Mouse (Mus musculus) embryo, embryonic 10.5 days (tissue): ENCODE results near the gene Usp32.
A peak's percentile ranks its signal among the peaks of the same experiment; 100 is the strongest.

Experiments
- DNase-seq: peaks from one replicate; pipeline ENCODE4 v3.0.0-alpha.2; 2015; ENCODE audit warnings: low spot score

Gene Usp32

GRCm38 (mm10) chr11:84978113-84978512, 161.8 kb downstream of the Usp32 start:
- DNase-seq, result peak; percentile 72

- DNase-seq, result no peak
Measured at GRCm38 (mm10) chr11:84977385-84977952, 162.5 kb downstream of the Usp32 start.

- DNase-seq, result no peak
Measured at GRCm38 (mm10) chr11:84976706-84977105, 163.3 kb downstream of the Usp32 start.

- no peak for DNase-seq
Measured at GRCm38 (mm10) chr11:84974582-84974981, 165.4 kb downstream of the Usp32 start.

- no peak for DNase-seq
Measured at GRCm38 (mm10) chr11:84973661-84974060, 166.3 kb downstream of the Usp32 start.

- no peak for DNase-seq
Measured at GRCm38 (mm10) chr11:84972067-84972466, 167.9 kb downstream of the Usp32 start.

GRCm38 (mm10) chr11:84968775-84969174, 171.2 kb downstream of the Usp32 start:
- no peak for DNase-seq

- no peak for DNase-seq
Measured at GRCm38 (mm10) chr11:84968309-84968708, 171.7 kb downstream of the Usp32 start.

GRCm38 (mm10) chr11:84967113-84967512, 172.8 kb downstream of the Usp32 start:
- peak; percentile 78 for DNase-seq

GRCm38 (mm10) chr11:84966696-84967095, 173.3 kb downstream of the Usp32 start:
- DNase-seq, result no peak

GRCm38 (mm10) chr11:84963556-84963955, 176.4 kb downstream of the Usp32 start:
- no peak for DNase-seq

GRCm38 (mm10) chr11:84962536-84962935, 177.4 kb downstream of the Usp32 start:
- no peak for DNase-seq

GRCm38 (mm10) chr11:84961571-84961970, 178.4 kb downstream of the Usp32 start:
- DNase-seq, result no peak

- DNase-seq, result no peak
Measured at GRCm38 (mm10) chr11:84960780-84961179, 179.2 kb downstream of the Usp32 start.

GRCm38 (mm10) chr11:84960291-84960690, 179.7 kb downstream of the Usp32 start:
- DNase-seq, result no peak

- peak; percentile 55 for DNase-seq
Measured at GRCm38 (mm10) chr11:84959701-84960181, 180.2 kb downstream of the Usp32 start.

- DNase-seq, result peak; percentile 15
Measured at GRCm38 (mm10) chr11:84959181-84959580, 180.8 kb downstream of the Usp32 start.

GRCm38 (mm10) chr11:84958271-84958630, 181.7 kb downstream of the Usp32 start:
- peak; percentile 15 for DNase-seq

GRCm38 (mm10) chr11:84957591-84958270, 182.2 kb downstream of the Usp32 start, which contains the start of gene Car4:
Car4 (plus strand) TSS chr11:84957786.
- peak; percentile 43 for DNase-seq

GRCm38 (mm10) chr11:84957171-84957570, 182.8 kb downstream of the Usp32 start:
- DNase-seq, result peak; percentile 18

GRCm38 (mm10) chr11:84956400-84956799, 183.6 kb downstream of the Usp32 start:
- DNase-seq, result no peak

GRCm38 (mm10) chr11:84952611-84953010, 187.3 kb downstream of the Usp32 start:
- DNase-seq, result no peak

- no peak for DNase-seq
Measured at GRCm38 (mm10) chr11:84948526-84948925, 191.4 kb downstream of the Usp32 start.

- no peak for DNase-seq
Measured at GRCm38 (mm10) chr11:84948114-84948513, 191.8 kb downstream of the Usp32 start.
